Mouse (Mus musculus) E14TG2a.4 (cell line): ENCODE results near the gene Ahcyl1.

Experiments used
- CTCF ChIP-seq: conservative IDR thresholded peaks from 2 replicates; pipeline ENCODE4 v1.5.1; 2014; ENCODE audit warnings: low read length
- POU5F1 ChIP-seq: IDR thresholded peaks from 2 replicates; pipeline ENCODE4 v1.6.1; 2014; ENCODE audit warnings: low read length, borderline replicate concordance

DNA sequence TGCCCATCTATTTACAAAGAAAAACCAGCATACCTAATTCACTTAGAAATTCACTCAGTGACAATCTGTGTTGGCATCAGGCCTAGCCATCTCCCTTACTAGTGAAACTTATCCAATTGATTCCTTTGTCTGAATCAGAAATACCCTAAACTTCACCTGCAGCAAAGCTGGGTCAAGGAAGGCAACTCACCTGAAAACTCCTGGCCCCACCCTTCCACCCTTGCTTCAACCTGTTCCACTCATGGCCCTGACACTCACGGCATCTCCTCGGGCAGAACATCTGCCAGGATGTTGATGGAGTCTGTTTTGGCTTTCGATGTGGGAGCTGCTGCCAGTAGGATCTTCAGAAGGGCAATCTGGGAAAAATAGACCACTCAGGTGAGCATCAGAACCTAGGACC lies 78.6 kb downstream of the Ahcyl1 start:
- no peak for TF ChIP-seq CTCF
- TF ChIP-seq POU5F1, result no peak
